23 mouse cellular contexts compared by ENCODE assay signal in genomic region chr12:102206471-102206870, GRCm38 (mm10).
DNase-seq lines count a peak whose midpoint lies in the region; ATAC-seq and TF ChIP-seq lines count a peak whose summit lies in the region.
"Had no signal": no experiment of that assay in that cellular context is flagged by ENCODE, and none has a peak within 500 bp of the region (broad histone marks: within the 10 kb centered on the region; RNA-seq: fewer than 3 reads in every experiment).

No protein-coding gene starts in this region.

- no peak for TF ChIP-seq CTCF in forebrain, postnatal 0 days (IDR thresholded peaks at IDR 0.05; ENCODE audit: low read depth)
- no peak for TF ChIP-seq CTCF in left cerebral cortex, adult 2 months (IDR thresholded peaks at IDR 0.05)
- no peak for TF ChIP-seq CTCF in lung, postnatal 0 days (IDR thresholded peaks at IDR 0.05)

- no peak overlapping the region for H3K9ac ChIP-seq in forebrain, postnatal 0 days
- H3K9ac ChIP-seq in forebrain, embryonic 14.5 days (ENCODE audit: low read length): no peak overlapping the region
- H3K9ac ChIP-seq in lung, postnatal 0 days (replicated peaks; ENCODE audit: low read depth): no peak overlapping the region
- H3K9ac ChIP-seq: forebrain, embryonic 13.5 days; heart, embryonic 12.5 days; heart, embryonic 15.5 days; hindbrain, embryonic 13.5 days had no signal

- DNase-seq in forebrain, postnatal 0 days: no peak
- no peak for DNase-seq in forebrain, embryonic 14.5 days (ENCODE audit: low spot score)
- DNase-seq in left cerebral cortex, adult 2 months (ENCODE audit: extremely low spot score in 1 of 2, low spot score in 2 of 2): no peak
- DNase-seq in left cerebral cortex, postnatal 4 days: no peak
- DNase-seq in lung, postnatal 0 days (ENCODE audit: low spot score): peak; percentile 14
- no peak for DNase-seq in lung, postnatal 10 days
- DNase-seq in gastrocnemius, adult 18-20 months (ENCODE audit: low spot score): no peak
- DNase-seq: adrenal gland, adult 8-10 months; adrenal gland, postnatal 25 days; cerebellum, adult 18-20 months; cerebellum, adult 9-10 months; gastrocnemius, postnatal 25 days; heart, adult 18-20 months; heart, postnatal 10 days; heart, postnatal 36 days had no signal

- H3K36me3 ChIP-seq in forebrain, postnatal 0 days (ENCODE audit: insufficient read depth): no peaks in the 10 kb centered on the region
- no peaks in the 10 kb centered on the region for H3K36me3 ChIP-seq in forebrain, embryonic 14.5 days (ENCODE audit: control insufficient read depth, insufficient read depth, low read length)
- no peaks in the 10 kb centered on the region for H3K36me3 ChIP-seq in lung, postnatal 0 days (ENCODE audit: insufficient read depth, low read length)
- H3K36me3 ChIP-seq: forebrain, embryonic 10.5 days; heart, embryonic 12.5 days; heart, embryonic 15.5 days; hindbrain, embryonic 10.5 days; hindbrain, embryonic 13.5 days had no signal

- H3K27me3 ChIP-seq in forebrain, postnatal 0 days (ENCODE audit: insufficient read depth, low read length): no peaks in the 10 kb centered on the region
- H3K27me3 ChIP-seq in forebrain, embryonic 14.5 days (replicated peaks; ENCODE audit: control insufficient read depth, insufficient read depth, low read length): no peaks in the 10 kb centered on the region
- H3K27me3 ChIP-seq in lung, postnatal 0 days (replicated peaks; ENCODE audit: insufficient read depth, low read length): no peaks in the 10 kb centered on the region
- H3K27me3 ChIP-seq: forebrain, embryonic 13.5 days; heart, embryonic 12.5 days; heart, embryonic 15.5 days; hindbrain, embryonic 13.5 days had no signal

- no peak for ATAC-seq in forebrain, postnatal 0 days
- no peak for ATAC-seq in forebrain, embryonic 14.5 days
- ATAC-seq in lung, postnatal 0 days: no peak
- ATAC-seq: activated CD4-positive, CD25-positive, alpha-beta regulatory T cell, adult 4 months; forebrain, embryonic 13.5 days; hindbrain, embryonic 16.5 days had no signal

- H3K4me1 ChIP-seq in forebrain, postnatal 0 days (ENCODE audit: insufficient read depth): peaks cover 14% of the 10 kb centered on the region; the same call in 1 of the 2 replicates
- H3K4me1 ChIP-seq in forebrain, embryonic 14.5 days (ENCODE audit: control insufficient read depth, insufficient read depth, low read length): peaks cover 8% of the 10 kb centered on the region; the same call in 1 of the 2 replicates
- H3K4me1 ChIP-seq in lung, postnatal 0 days (ENCODE audit: insufficient read depth, low read depth, low read length): no peaks in the 10 kb centered on the region

- no peak overlapping the region for H3K4me3 ChIP-seq in forebrain, postnatal 0 days (ENCODE audit: low read depth, low read length)
- H3K4me3 ChIP-seq in forebrain, embryonic 14.5 days (ENCODE audit: low read depth, low read length): no peak overlapping the region
- no peak overlapping the region for H3K4me3 ChIP-seq in left cerebral cortex, adult 2 months
- H3K4me3 ChIP-seq in lung, postnatal 0 days (ENCODE audit: low read depth, low read length): no peak overlapping the region
- H3K4me3 ChIP-seq: forebrain, embryonic 10.5 days; forebrain, embryonic 13.5 days; heart, embryonic 12.5 days; heart, embryonic 15.5 days; hindbrain, embryonic 10.5 days; hindbrain, embryonic 13.5 days had no signal

- TF ChIP-seq EP300 in lung, postnatal 0 days (IDR thresholded peaks at IDR 0.05): no peak

- no peak overlapping the region for H3K4me2 ChIP-seq in forebrain, postnatal 0 days (ENCODE audit: low read depth)
- no peak overlapping the region for H3K4me2 ChIP-seq in forebrain, embryonic 14.5 days (ENCODE audit: low read length)
- no peak overlapping the region for H3K4me2 ChIP-seq in lung, postnatal 0 days (replicated peaks; ENCODE audit: low read depth, low read length)
- H3K4me2 ChIP-seq: forebrain, embryonic 13.5 days; heart, embryonic 12.5 days; heart, embryonic 15.5 days; hindbrain, embryonic 13.5 days had no signal

- H3K27ac ChIP-seq in forebrain, postnatal 0 days (ENCODE audit: low read depth, low read length): peak overlapping the region; percentile 35; the same call in 1 of the 2 replicates
- H3K27ac ChIP-seq in forebrain, embryonic 14.5 days (ENCODE audit: low read depth, low read length): no peak overlapping the region
- H3K27ac ChIP-seq in left cerebral cortex, adult 2 months: peak overlapping the region; percentile 69
- H3K27ac ChIP-seq in lung, postnatal 0 days (ENCODE audit: low read length): no peak overlapping the region
- H3K27ac ChIP-seq: forebrain, embryonic 10.5 days; forebrain, embryonic 13.5 days; hindbrain, embryonic 10.5 days; hindbrain, embryonic 13.5 days had no signal

- WGBS in forebrain, postnatal 0 days: 62% methylated on average over 1 of the region's 1 CpGs
- 81% methylated on average over 1 of the region's 1 CpGs for WGBS in forebrain, embryonic 14.5 days
- 62% methylated on average over 1 of the region's 1 CpGs for WGBS in lung, postnatal 0 days

- no peaks in the 10 kb centered on the region for H3K9me3 ChIP-seq in forebrain, postnatal 0 days (ENCODE audit: low read length)
- no peaks in the 10 kb centered on the region for H3K9me3 ChIP-seq in forebrain, embryonic 14.5 days (replicated peaks; ENCODE audit: control insufficient read depth, low read length)
- H3K9me3 ChIP-seq in lung, postnatal 0 days (ENCODE audit: low read length): no peaks in the 10 kb centered on the region
- H3K9me3 ChIP-seq: forebrain, embryonic 10.5 days; forebrain, embryonic 13.5 days; heart, embryonic 12.5 days; heart, embryonic 15.5 days; hindbrain, embryonic 10.5 days; hindbrain, embryonic 13.5 days had no signal

- intact Hi-C loops in left cerebral cortex, adult 2 months (cut with DNase I): no loop called here
- intact Hi-C loops in left cerebral cortex, postnatal 4 days (cut with DNase I): no loop called here

Comparison
In these comparisons a context has a peak if more than half of its experiments do, and no peak if none do; other contexts are left out.
1. H3K27ac ChIP-seq: peak in forebrain, postnatal 0 days (single experiment) and left cerebral cortex, adult 2 months (single experiment); none in forebrain, embryonic 14.5 days (single experiment) and lung, postnatal 0 days (single experiment).